Mouse (Mus musculus) MEL (cell line): ENCODE results near the gene Safb2. TPM values are rescaled to one million over a fixed set of nuclear protein-coding genes. Genes with fewer than 3 reads are reported as not detected.
A peak's percentile ranks its signal among the peaks of the same experiment; 100 is the strongest.

ENCODE experiments used
- DNase-seq: peaks from one replicate; pipeline ENCODE4 v3.0.0; 2011; ENCODE audit warnings: low read depth, low spot score
- H3K27ac ChIP-seq: 2 replicates; pipeline ENCODE4 v1.5.1; 2012; ENCODE audit warnings: low read depth, mild to moderate bottlenecking, control low read depth, low read length, moderate library complexity; ENCODE audit not compliant: control insufficient read depth
- H3K27me3 ChIP-seq, 2 experiments: fragments of 150-350 bp in 1 of 2; sonication (generic) in 1 of 2; 2 replicates each; pipeline ENCODE4 v1.6.1; 2012; ENCODE audit warnings: low read length in 2 of 2, mild to moderate bottlenecking in 2 of 2, improper control_type of control experiment in 1 of 2, moderate library complexity in 1 of 2; ENCODE audit not compliant: insufficient read depth in 2 of 2, control insufficient read depth in 1 of 2
- H3K36me3 ChIP-seq, 2 experiments: 2 replicates each; pipeline ENCODE4 v1.6.1; 2012 to 2014; ENCODE audit warnings: low read length in 2 of 2, improper control_type of control experiment in 1 of 2, inconsistent platforms in 1 of 2, mild to moderate bottlenecking in 1 of 2; ENCODE audit not compliant: insufficient read depth in 2 of 2, control insufficient read depth in 1 of 2
- H3K4me1 ChIP-seq, 2 experiments: fragments of 150-350 bp in 1 of 2; sonication (generic) in 1 of 2; 2 replicates each; pipeline ENCODE4 v1.6.1; 2012; ENCODE audit warnings: low read length in 2 of 2, improper control_type of control experiment in 1 of 2, mild to moderate bottlenecking in 1 of 2; ENCODE audit not compliant: insufficient read depth in 2 of 2, control insufficient read depth in 1 of 2
- H3K4me3 ChIP-seq, 2 experiments: fragments of 150-350 bp in 1 of 2; sonication (generic) in 1 of 2; 2 replicates each; pipeline ENCODE4 v1.5.1; 2012; ENCODE audit warnings: low read depth in 2 of 2, low read length in 2 of 2, mild to moderate bottlenecking in 2 of 2, moderate library complexity in 2 of 2, control low read depth in 1 of 2, improper control_type of control experiment in 1 of 2; ENCODE audit not compliant: control insufficient read depth in 1 of 2, insufficient read depth in 1 of 2
- H3K79me2 ChIP-seq: 2 replicates; pipeline ENCODE4 v1.6.1; 2012; ENCODE audit warnings: mild to moderate bottlenecking, low read length, moderate library complexity; ENCODE audit not compliant: control insufficient read depth, poor library complexity, insufficient read depth
- H3K9ac ChIP-seq: 2 replicates; pipeline ENCODE4 v1.6.1; 2012; ENCODE audit warnings: low read depth, mild to moderate bottlenecking, control low read depth, low read length, moderate library complexity; ENCODE audit not compliant: control insufficient read depth, poor library complexity, severe bottlenecking
- H3K9me3 ChIP-seq: fragments of 150-350 bp; sonication (generic); replicated peaks from 2 replicates; pipeline ENCODE4 v1.6.1; 2012; ENCODE audit warnings: mild to moderate bottlenecking, low read length, improper control_type of control experiment, moderate library complexity; ENCODE audit not compliant: insufficient read depth
- BHLHE40 ChIP-seq: IDR thresholded peaks from 2 replicates; pipeline ENCODE4 v1.6.1; 2012; ENCODE audit warnings: low read depth, mild to moderate bottlenecking, inconsistent platforms, low read length, improper control_type of control experiment, borderline replicate concordance
- CHD1 ChIP-seq: IDR thresholded peaks from 2 replicates; pipeline ENCODE4 v1.6.1; 2012; ENCODE audit warnings: low read depth, mild to moderate bottlenecking, inconsistent platforms, low read length, improper control_type of control experiment
- CTCF ChIP-seq, 3 experiments: IDR thresholded peaks in 2 of 3; conservative IDR thresholded peaks in 1 of 3; 2 replicates each; pipeline ENCODE4 v1.5.1; 2011 to 2012; ENCODE audit warnings: low read length in 3 of 3, low read depth in 2 of 3, mild to moderate bottlenecking in 2 of 3, improper control_type of control experiment in 1 of 3, inconsistent platforms in 1 of 3, mixed read lengths in 1 of 3, moderate library complexity in 1 of 3; ENCODE audit not compliant: control insufficient read depth in 1 of 3, insufficient read depth in 1 of 3, poor library complexity in 1 of 3, severe bottlenecking in 1 of 3
- E2F4 ChIP-seq: IDR thresholded peaks from 2 replicates; pipeline ENCODE4 v1.6.1; 2011; ENCODE audit warnings: low read depth, low read length, improper control_type of control experiment, borderline replicate concordance
- EP300 ChIP-seq, 2 experiments: IDR thresholded peaks; 2 replicates each; pipeline ENCODE4 v1.6.1; 2011; ENCODE audit warnings: improper control_type of control experiment in 2 of 2, low read length in 2 of 2, low read depth in 1 of 2, mild to moderate bottlenecking in 1 of 2
- ETS1 ChIP-seq: IDR thresholded peaks from 2 replicates; pipeline ENCODE4 v1.6.1; 2012; ENCODE audit warnings: low read depth, mild to moderate bottlenecking, inconsistent platforms, low read length, improper control_type of control experiment, moderate library complexity
- GATA1 ChIP-seq: IDR thresholded peaks from 2 replicates; pipeline ENCODE4 v1.6.1; 2011; ENCODE audit warnings: low read depth, low read length, improper control_type of control experiment
- HCFC1 ChIP-seq: IDR thresholded peaks from 2 replicates; pipeline ENCODE4 v1.6.1; 2012; ENCODE audit warnings: low read depth, mild to moderate bottlenecking, inconsistent platforms, low read length, improper control_type of control experiment, moderate library complexity
- MAX ChIP-seq: IDR thresholded peaks from 2 replicates; pipeline ENCODE4 v1.6.1; 2011; ENCODE audit warnings: low read length, improper control_type of control experiment
- MXI1 ChIP-seq: IDR thresholded peaks from 2 replicates; pipeline ENCODE4 v1.6.1; 2011; ENCODE audit warnings: mild to moderate bottlenecking, low read depth, low read length, improper control_type of control experiment
- MYB ChIP-seq: IDR thresholded peaks from 2 replicates; pipeline ENCODE4 v1.6.1; 2011; ENCODE audit warnings: mild to moderate bottlenecking, low read depth, low read length, improper control_type of control experiment
- NRF1 ChIP-seq: IDR thresholded peaks from 2 replicates; pipeline ENCODE4 v1.6.1; 2014; ENCODE audit warnings: low read depth, mild to moderate bottlenecking, inconsistent platforms, low read length, improper control_type of control experiment, moderate library complexity; ENCODE audit not compliant: poor library complexity, insufficient read depth, severe bottlenecking
- POLR2A ChIP-seq, 2 experiments: IDR thresholded peaks; 2 replicates each; pipeline ENCODE4 v1.6.1; 2011 to 2012; ENCODE audit warnings: low read length in 2 of 2, mild to moderate bottlenecking in 2 of 2, control low read depth in 1 of 2, improper control_type of control experiment in 1 of 2, low read depth in 1 of 2, moderate library complexity in 1 of 2; ENCODE audit not compliant: control insufficient read depth in 1 of 2, insufficient read depth in 1 of 2, poor library complexity in 1 of 2
- POLR2AphosphoS5 ChIP-seq: IDR thresholded peaks from 2 replicates; pipeline ENCODE4 v1.6.1; 2012; ENCODE audit warnings: low read depth, borderline replicate concordance, mild to moderate bottlenecking, inconsistent platforms, low read length, moderate library complexity, mixed read lengths
- RAD21 ChIP-seq: IDR thresholded peaks from 2 replicates; pipeline ENCODE4 v1.6.1; 2011; ENCODE audit warnings: mild to moderate bottlenecking, low read depth, low read length, improper control_type of control experiment
- RCOR1 ChIP-seq: IDR thresholded peaks from 2 replicates; pipeline ENCODE4 v1.6.1; 2012; ENCODE audit warnings: low read depth, mild to moderate bottlenecking, inconsistent platforms, low read length, improper control_type of control experiment
- SIN3A ChIP-seq: IDR thresholded peaks from 2 replicates; pipeline ENCODE4 v1.6.1; 2012; ENCODE audit warnings: low read length, improper control_type of control experiment, inconsistent platforms
- TAL1 ChIP-seq: IDR thresholded peaks from 2 replicates; pipeline ENCODE4 v1.6.1; 2012; ENCODE audit warnings: mild to moderate bottlenecking, inconsistent platforms, low read length, moderate library complexity, mixed read lengths
- TBP ChIP-seq: IDR thresholded peaks from 2 replicates; pipeline ENCODE4 v1.8.0; 2011; ENCODE audit warnings: low read depth, low read length, improper control_type of control experiment
- TCF12 ChIP-seq: IDR thresholded peaks from 2 replicates; pipeline ENCODE4 v1.6.1; 2014; ENCODE audit warnings: low read depth, mild to moderate bottlenecking, inconsistent platforms, low read length, improper control_type of control experiment, moderate library complexity
- UBTF ChIP-seq: IDR thresholded peaks from 2 replicates; pipeline ENCODE4 v1.6.1; 2012; ENCODE audit warnings: low read depth, mild to moderate bottlenecking, inconsistent platforms, low read length, improper control_type of control experiment, moderate library complexity, borderline replicate concordance; ENCODE audit not compliant: insufficient read depth
- USF1 ChIP-seq: IDR thresholded peaks from 2 replicates; pipeline ENCODE4 v1.6.1; 2014; ENCODE audit warnings: low read depth, mild to moderate bottlenecking, inconsistent platforms, low read length, improper control_type of control experiment, moderate library complexity
- USF2 ChIP-seq, 2 experiments: IDR thresholded peaks; 2 replicates each; pipeline ENCODE4 v1.6.1; 2011 to 2012; ENCODE audit warnings: improper control_type of control experiment in 2 of 2, low read length in 2 of 2, borderline replicate concordance in 1 of 2, inconsistent platforms in 1 of 2, low read depth in 1 of 2, mild to moderate bottlenecking in 1 of 2; ENCODE audit not compliant: insufficient read depth in 1 of 2
- ZKSCAN1 ChIP-seq: IDR thresholded peaks from 2 replicates; pipeline ENCODE4 v1.6.1; 2012; ENCODE audit warnings: low read depth, mild to moderate bottlenecking, inconsistent platforms, low read length, improper control_type of control experiment, moderate library complexity
- ZMIZ1 ChIP-seq: IDR thresholded peaks from 2 replicates; pipeline ENCODE4 v1.6.1; 2012; ENCODE audit warnings: low read depth, mild to moderate bottlenecking, inconsistent platforms, low read length, improper control_type of control experiment, moderate library complexity
- ZNF384 ChIP-seq: IDR thresholded peaks from 2 replicates; pipeline ENCODE4 v1.6.1; 2012; ENCODE audit warnings: low read depth, mild to moderate bottlenecking, inconsistent platforms, low read length, improper control_type of control experiment
- polyA plus RNA-seq, 2 experiments: library from polyadenylated mRNA; stranded (reverse) in 1 of 2; unstranded in 1 of 2; fragments of >175 nt in 1 of 2; fragments of >200 nt in 1 of 2; gene quantifications; 2 replicates each; pipeline versions ENCODE4 v1.2.1 to v1.2.4; 2012; ENCODE audit warnings: low replicate concordance in 2 of 2, low read depth in 1 of 2; ENCODE audit not compliant: insufficient read length in 2 of 2, insufficient read depth in 1 of 2, missing spikeins in 1 of 2
- total RNA-seq: library from RNA; depleted of rRNA; stranded (reverse); fragments of 300-350 nt; gene quantifications from 2 replicates; pipeline ENCODE4 v1.2.3, GENCODE M21; 2012

Safb2 gene
- total and polyA plus RNA-seq, 3 experiments: 61.6 to 741 (median 217) TPM

DNA sequence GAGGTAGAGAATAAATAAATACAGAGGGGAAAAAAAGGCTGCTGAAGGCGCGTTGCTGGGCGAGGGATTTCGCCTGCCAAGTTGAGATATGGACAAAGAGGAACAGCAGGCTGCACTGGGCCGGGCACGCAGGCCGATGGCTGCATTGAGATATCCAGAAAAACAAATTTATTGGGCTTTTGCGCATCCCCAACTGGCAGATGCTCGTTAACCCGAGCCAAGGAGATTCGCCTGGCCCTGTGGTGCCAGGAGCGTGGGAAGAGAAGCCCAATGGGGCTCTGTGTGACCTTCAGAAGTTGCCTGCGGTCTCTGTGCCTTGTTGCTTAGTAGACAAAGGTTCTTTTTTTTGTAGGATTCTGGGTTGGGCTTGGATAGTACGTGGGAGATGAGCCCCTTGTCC is 48.2 kb downstream of the Safb2 start:
- Histone ChIP-seq H3K36me3 (peaks cover 0 to 13% of the 10 kb centered on the region in 2 experiments; a peak in 2 of 4 replicates), H3K27ac (peak overlapping the region; percentile 46), H3K79me2 (no peaks in the 10 kb centered on the region), H3K9me3 (no peaks in the 10 kb centered on the region), H3K4me1 (peaks cover 4 to 18% of the 10 kb centered on the region in 2 experiments), H3K27me3 (no peaks in the 10 kb centered on the region), H3K4me3 (peak overlapping the region; percentile 13 to 16; a peak in 3 of 4 replicates), H3K9ac (peak overlapping the region; percentile 41)
- TF ChIP-seq BHLHE40: no peak
- peak in 1 of 2 experiments; percentile 29; a peak in 1 of 4 replicates for TF ChIP-seq POLR2A (IDR thresholded peaks at IDR 0.05; ENCODE audit: control insufficient read depth in 1 of 2, insufficient read depth in 1 of 2, low read depth in 1 of 2, low read length in 2 of 2, poor library complexity in 1 of 2)
- peak; percentile 92 for TF ChIP-seq TAL1
- no peak for TF ChIP-seq E2F4
- peak; percentile 65; the same call in 1 of the 2 replicates for TF ChIP-seq MYB
- 0 out of 2 replicates have a peak, but pooled peaks have one; percentile 12 for TF ChIP-seq TBP
- peak; percentile 34; the same call in 1 of the 2 replicates for TF ChIP-seq NRF1
- TF ChIP-seq ETS1: peak; percentile 52
- no peak for TF ChIP-seq ZMIZ1
- TF ChIP-seq HCFC1: no peak
- peak; percentile 92 for TF ChIP-seq EP300 (IDR thresholded peaks at IDR 0.05; ENCODE audit: low read depth in 1 of 2, low read length in 2 of 2)
- peak; percentile 58 for TF ChIP-seq SIN3A
- TF ChIP-seq RCOR1: peak; percentile 80
- TF ChIP-seq TCF12: peak; percentile 93
- peak; percentile 87 for TF ChIP-seq GATA1
- TF ChIP-seq ZNF384: peak; percentile 80
- DNase-seq: peak; percentile 92

DNA sequence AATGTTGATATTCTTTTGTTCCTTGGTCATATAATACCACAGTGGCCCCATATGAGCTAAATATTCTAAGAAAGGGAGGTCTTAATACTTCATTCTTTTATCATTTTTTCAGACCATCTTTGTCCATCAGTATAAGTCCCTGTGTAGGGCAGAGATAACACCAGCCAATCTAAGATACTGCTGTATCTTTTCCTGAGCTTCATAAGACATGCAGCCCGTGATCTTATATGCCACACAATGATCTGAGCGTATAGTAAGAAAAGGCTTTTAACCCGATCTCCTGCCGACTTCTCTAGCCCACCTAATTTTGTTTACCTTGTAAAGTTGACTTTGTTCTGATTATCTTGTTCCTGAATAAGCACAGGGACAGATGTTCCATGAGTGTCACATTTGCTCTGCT is 59.4 kb downstream of the Safb2 start:
- Histone ChIP-seq H3K36me3 (no peaks in the 10 kb centered on the region), H3K4me1 (peaks cover 0 to 5% of the 10 kb centered on the region in 2 experiments; a peak in 1 of 4 replicates), H3K4me3 (no peak overlapping the region), H3K79me2 (no peaks in the 10 kb centered on the region), H3K9ac (no peak overlapping the region), H3K9me3 (no peaks in the 10 kb centered on the region), H3K27me3 (peaks cover 3 to 5% of the 10 kb centered on the region in 2 experiments; a peak in 3 of 4 replicates), H3K27ac (no peak overlapping the region)
- DNase-seq: no peak
- TF ChIP-seq HCFC1 (no peak), TAL1 (no peak), MXI1 (no peak), USF1 (no peak), USF2 (IDR thresholded peaks at IDR 0.05; ENCODE audit: borderline replicate concordance in 1 of 2, insufficient read depth in 1 of 2, low read depth in 1 of 2, low read length in 2 of 2) (no peak), ZKSCAN1 (no peak), UBTF (no peak), MYB (no peak), MAX (no peak), POLR2AphosphoS5 (no peak), CTCF (IDR thresholded peaks at IDR 0.05 in 2 of 3, conservative IDR thresholded peaks at IDR 0.05 in 1 of 3; ENCODE audit: control insufficient read depth in 1 of 3, insufficient read depth in 1 of 3, low read depth in 2 of 3, low read length in 3 of 3, poor library complexity in 1 of 3, severe bottlenecking in 1 of 3) (no peak), RAD21 (no peak), CHD1 (no peak)
